Mouse (Mus musculus) midbrain, postnatal 0 days (tissue): ENCODE results near the gene Lamb1. TPM values are rescaled to one million over a fixed set of nuclear protein-coding genes. Genes with fewer than 3 reads are reported as not detected.

Experiments used
- ATAC-seq: fragments of 200-750 bp; cut with Nextera tagmentation; 2 replicates; pipeline ENCODE4 v1.8.0; 2017; ENCODE audit warnings: moderate number of reproducible peaks, mild to moderate bottlenecking, moderate TSS enrichment, moderate library complexity; ENCODE audit not compliant: low FRiP score
- DNase-seq: peaks from one replicate; pipeline ENCODE4 v3.0.0-alpha.2; 2015; ENCODE audit warnings: low spot score
- H3K27ac ChIP-seq: fragments of 300-500 bp; sonication (generic); 2 replicates; pipeline ENCODE4 v1.5.1; 2014; ENCODE audit warnings: low read depth, mild to moderate bottlenecking, low read length, mixed read lengths
- H3K27me3 ChIP-seq: fragments of 300-500 bp; sonication (generic); 2 replicates; pipeline ENCODE4 v1.6.1; 2014; ENCODE audit warnings: low read length, control low read depth, mixed read lengths; ENCODE audit not compliant: insufficient read depth
- H3K36me3 ChIP-seq: fragments of 300-500 bp; sonication (generic); 2 replicates; pipeline ENCODE4 v1.6.1; 2014; ENCODE audit warnings: low read length, control low read depth, mixed read lengths; ENCODE audit not compliant: insufficient read depth
- H3K4me1 ChIP-seq: fragments of 300-500 bp; sonication (generic); 2 replicates; pipeline ENCODE4 v1.6.1; 2014; ENCODE audit warnings: mild to moderate bottlenecking, control low read depth, antibody characterized with exemption, low read length, mixed read lengths; ENCODE audit not compliant: insufficient read depth
- H3K4me2 ChIP-seq: fragments of 300-500 bp; sonication (generic); 2 replicates; pipeline ENCODE4 v1.6.1; 2014; ENCODE audit warnings: low read depth, mild to moderate bottlenecking, low read length, mixed read lengths; ENCODE audit not compliant: poor library complexity, severe bottlenecking
- H3K4me3 ChIP-seq: fragments of 300-500 bp; sonication (generic); 2 replicates; pipeline ENCODE4 v1.5.1; 2014; ENCODE audit warnings: low read depth, mild to moderate bottlenecking, low read length, moderate library complexity
- H3K9ac ChIP-seq: fragments of 300-500 bp; sonication (generic); replicated peaks from 2 replicates; pipeline ENCODE4 v1.6.1; 2014; ENCODE audit warnings: mild to moderate bottlenecking, low read length, moderate library complexity, mixed read lengths; ENCODE audit not compliant: poor library complexity, severe bottlenecking
- H3K9me3 ChIP-seq: fragments of 300-500 bp; sonication (generic); 2 replicates; pipeline ENCODE4 v1.6.1; 2016; ENCODE audit warnings: low read length, control low read depth
- CTCF ChIP-seq: IDR thresholded peaks from 2 replicates; pipeline ENCODE4 v1.5.1; 2016; ENCODE audit warnings: antibody characterized with exemption, mild to moderate bottlenecking
- WGBS: fragments of 180-500 bp; shearing (Covaris S2); extraction: QIAGEN DNeasy Blood & Tissue Kit; methylation state at CpG from one replicate; pipeline ENCODE4 v1.1.7; 2014; 5-methylcytosine and 5-hydroxymethylcytosine counted together
- polyA plus RNA-seq: library from polyadenylated mRNA; unstranded; fragments of >200 nt; fragmentation: Nextera tagmentation; extraction: Ambion mirVana; gene quantifications from 2 replicates; pipeline ENCODE4 v1.2.1, GENCODE M21; 2015
- total RNA-seq: library from RNA; depleted of rRNA; stranded (reverse); fragments of >200 nt; gene quantifications from 2 replicates; pipeline ENCODE4 v1.2.3, GENCODE M21; 2014

Gene Lamb1
- total and polyA plus RNA-seq, 2 experiments from 2014 or later: 7.6 to 19.5 TPM

DNA sequence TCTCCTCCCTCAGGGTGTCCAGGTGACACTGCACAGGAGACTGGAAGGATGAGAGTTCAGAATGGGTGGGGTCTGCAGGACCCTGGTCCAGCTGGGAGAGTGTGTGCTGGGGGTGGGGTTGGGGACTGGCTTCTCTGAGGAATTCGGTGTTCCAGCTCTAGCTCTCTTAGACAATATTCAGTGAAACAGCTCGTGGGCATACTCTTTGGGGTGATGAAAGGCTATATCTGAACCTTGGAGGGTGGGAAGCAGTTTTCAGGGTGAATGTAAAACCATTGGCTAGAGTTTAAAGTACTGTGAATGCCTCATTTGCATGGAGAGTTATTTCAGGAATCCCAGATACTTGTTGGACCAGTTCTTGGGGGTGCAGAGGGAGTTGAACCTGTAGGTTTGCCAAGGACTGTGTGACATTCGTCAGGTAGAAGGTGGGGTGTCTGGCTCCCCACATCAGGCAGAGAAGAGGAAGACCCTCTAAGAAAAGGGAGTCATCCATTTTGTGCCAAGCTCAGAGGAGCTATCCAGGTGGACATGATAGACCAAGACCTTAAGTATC lies 25.9 kb upstream of the Lamb1 start:
- ATAC-seq: no peak
- no peaks in the 10 kb centered on the region for H3K9me3 ChIP-seq
- 83% methylated on average over 3 of the region's 3 CpGs for WGBS

DNA sequence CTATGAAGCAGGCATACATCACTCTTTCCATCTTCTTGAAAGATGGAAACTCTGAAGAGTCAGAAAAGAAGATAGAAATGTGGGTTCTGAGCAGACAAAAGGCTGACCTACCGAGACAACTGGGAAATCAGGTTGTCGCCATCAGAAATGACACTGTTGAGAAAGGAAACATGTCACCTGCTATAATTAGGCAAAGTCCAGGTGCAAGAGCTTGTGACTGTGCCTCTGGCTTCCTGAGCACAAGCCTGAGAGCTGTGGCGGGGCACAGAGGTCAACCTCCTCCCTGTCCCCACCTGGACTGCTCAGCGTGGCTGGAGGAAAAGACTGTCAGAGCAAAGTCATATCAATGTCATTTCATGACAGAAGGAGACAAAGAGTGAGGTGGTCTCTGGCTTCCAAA lies 25.2 kb upstream of the Lamb1 start:
- WGBS: 78% methylated on average over 4 of the region's 4 CpGs
- no peak overlapping the region for H3K4me2 ChIP-seq
- DNase-seq (no peak), ATAC-seq (no peak)
- H3K27ac ChIP-seq: no peak overlapping the region
- H3K27me3 ChIP-seq: no peaks in the 10 kb centered on the region
- TF ChIP-seq CTCF: no peak
- H3K4me1 ChIP-seq: no peaks in the 10 kb centered on the region
- no peaks in the 10 kb centered on the region for H3K9me3 ChIP-seq
- H3K9ac ChIP-seq: no peak overlapping the region
- H3K36me3 ChIP-seq: no peaks in the 10 kb centered on the region
- no peak overlapping the region for H3K4me3 ChIP-seq

More for the DNA sequence above, 25.9 kb upstream of the Lamb1 start:
- TF ChIP-seq CTCF: no peak
- no peak for DNase-seq
- H3K4me3 ChIP-seq: no peak overlapping the region
- no peak overlapping the region for H3K4me2 ChIP-seq
- no peaks in the 10 kb centered on the region for H3K4me1 ChIP-seq
- H3K27me3 ChIP-seq: no peaks in the 10 kb centered on the region
- no peak overlapping the region for H3K27ac ChIP-seq
- no peaks in the 10 kb centered on the region for H3K36me3 ChIP-seq
- no peak overlapping the region for H3K9ac ChIP-seq

DNA sequence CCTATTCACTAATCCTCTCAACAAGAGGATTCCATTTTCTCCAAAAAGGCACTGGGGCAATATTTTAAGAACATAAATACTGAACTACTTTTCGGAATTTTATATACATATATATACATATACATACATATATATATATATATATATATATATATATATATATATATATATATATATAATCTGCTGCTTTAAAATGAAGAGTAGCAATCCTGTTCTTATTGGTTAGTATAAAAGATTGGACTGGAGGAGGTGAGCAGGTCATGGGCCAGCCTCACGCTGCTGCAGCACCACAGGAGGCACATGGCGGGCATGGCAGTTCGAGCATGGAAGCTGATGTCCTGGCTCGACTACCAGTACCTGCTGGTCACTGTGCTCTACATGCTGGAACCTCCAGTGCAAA lies 24.6 kb upstream of the Lamb1 start, which contains the start of gene Gm6993:
Gene Gm6993 (plus strand): TSS at position 301 of the 400 bp plus-strand sequence.
- whole genome bisulfite sequencing: 86% methylated on average over 5 of the region's 5 CpGs
- H3K36me3 ChIP-seq: no peaks in the 10 kb centered on the region
- no peak within 1 kb of the TSS for H3K4me2 ChIP-seq
- H3K27me3 ChIP-seq: no peaks in the 10 kb centered on the region
- no peaks in the 10 kb centered on the region for H3K4me1 ChIP-seq
- H3K4me3 ChIP-seq: no peak within 1 kb of the TSS
- ATAC-seq (no peak), DNase-seq (no peak)
- TF ChIP-seq CTCF: no peak
- no peak within 1 kb of the TSS for H3K27ac ChIP-seq
- H3K9ac ChIP-seq: no peak within 1 kb of the TSS
- no peaks in the 10 kb centered on the region for H3K9me3 ChIP-seq

DNA sequence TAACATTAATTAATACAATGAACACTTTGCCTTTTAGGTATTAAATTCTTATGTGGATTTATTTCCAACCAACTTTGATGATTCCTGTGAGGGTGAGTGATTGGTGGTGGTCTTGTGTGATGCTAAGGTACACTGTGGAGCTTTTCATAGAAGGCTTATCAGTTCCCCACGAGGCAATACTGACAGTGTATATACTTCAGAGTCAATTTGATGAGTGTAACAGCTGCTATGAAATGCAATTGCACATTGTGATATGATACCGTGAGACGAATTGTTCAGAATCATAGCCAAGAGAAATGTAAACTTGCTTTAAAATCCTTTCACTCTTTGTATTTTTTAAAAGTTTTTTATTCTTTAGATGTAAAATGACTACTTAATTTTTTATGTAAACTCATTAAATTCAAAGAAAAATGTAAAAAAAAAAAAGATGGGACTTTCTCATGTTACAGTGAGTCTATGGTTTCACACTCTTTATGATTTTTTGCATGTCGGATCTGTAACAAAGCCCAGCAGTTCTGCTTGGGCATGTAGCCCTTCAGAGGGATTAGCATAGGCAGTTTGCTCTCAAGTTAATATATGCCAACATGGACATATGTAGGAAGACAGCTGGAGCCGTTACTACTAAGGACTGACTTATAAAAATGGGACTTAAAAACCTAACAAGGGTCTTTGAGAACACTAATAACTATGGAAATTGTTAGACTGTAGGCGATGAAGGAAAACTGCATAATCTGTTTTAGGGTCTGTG lies 23.3 kb upstream of the Lamb1 start:
- H3K9ac ChIP-seq: no peak overlapping the region
- no peaks in the 10 kb centered on the region for H3K36me3 ChIP-seq
- H3K27me3 ChIP-seq: no peaks in the 10 kb centered on the region
- ATAC-seq: no peak
- no peak overlapping the region for H3K4me2 ChIP-seq
- no peak for DNase-seq
- H3K4me1 ChIP-seq: no peaks in the 10 kb centered on the region
- 68% methylated on average over 6 of the region's 6 CpGs for WGBS
- H3K4me3 ChIP-seq: no peak overlapping the region
- no peaks in the 10 kb centered on the region for H3K9me3 ChIP-seq
- no peak overlapping the region for H3K27ac ChIP-seq
- TF ChIP-seq CTCF: no peak

DNA sequence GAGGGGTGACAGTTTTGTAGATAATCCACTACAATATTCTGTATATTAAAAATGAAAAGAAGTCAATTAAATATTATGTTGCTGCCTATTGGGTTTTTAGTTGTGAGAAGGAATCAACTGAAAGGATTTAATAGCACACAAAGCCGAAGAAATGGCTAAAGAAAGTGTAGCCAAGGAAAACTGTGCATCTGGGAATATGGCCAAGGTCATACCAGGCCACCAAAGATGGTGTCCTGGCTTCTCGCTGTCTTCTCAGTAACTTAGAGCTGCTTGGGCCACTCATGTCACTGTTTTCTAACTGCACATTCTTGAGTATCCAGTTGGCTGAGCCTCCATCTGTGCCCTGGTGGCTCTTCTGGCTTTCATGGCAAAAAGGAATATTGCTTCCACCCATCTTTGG lies 21.0 kb upstream of the Lamb1 start:
- DNase-seq (no peak), ATAC-seq (no peak)
- TF ChIP-seq CTCF: no peak
- Histone ChIP-seq H3K27me3 (no peaks in the 10 kb centered on the region), H3K9ac (no peak overlapping the region), H3K4me1 (no peaks in the 10 kb centered on the region), H3K36me3 (no peaks in the 10 kb centered on the region), H3K4me2 (no peak overlapping the region), H3K27ac (no peak overlapping the region), H3K4me3 (no peak overlapping the region), H3K9me3 (no peaks in the 10 kb centered on the region)
- 86% methylated on average over 2 of the region's 2 CpGs for WGBS

DNA sequence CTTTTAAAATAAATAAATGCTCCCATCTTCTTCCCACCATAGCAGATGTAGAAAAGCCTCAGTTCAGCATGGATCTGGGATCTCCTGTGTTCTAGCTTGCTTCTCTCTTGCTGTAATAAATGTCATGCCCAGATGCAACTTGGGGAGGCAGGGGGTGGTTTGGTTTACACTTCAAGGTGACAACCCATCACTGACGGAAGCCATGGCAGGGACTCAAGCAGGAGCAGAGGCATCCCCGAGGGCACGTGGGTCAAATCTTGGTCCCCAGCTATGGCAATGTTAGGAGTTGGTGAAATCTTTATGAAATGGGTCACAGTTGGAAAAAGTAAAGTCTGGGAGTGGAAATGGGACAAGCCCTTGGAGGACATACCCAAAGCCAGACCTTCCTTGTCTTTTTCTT lies 20.3 kb upstream of the Lamb1 start:
- Histone ChIP-seq H3K4me3 (no peak overlapping the region), H3K36me3 (no peaks in the 10 kb centered on the region), H3K27ac (no peak overlapping the region), H3K27me3 (no peaks in the 10 kb centered on the region), H3K9me3 (no peaks in the 10 kb centered on the region), H3K4me2 (no peak overlapping the region), H3K9ac (no peak overlapping the region), H3K4me1 (no peaks in the 10 kb centered on the region)
- WGBS: 91% methylated on average over 3 of the region's 3 CpGs
- TF ChIP-seq CTCF: no peak
- no peak for ATAC-seq
- no peak for DNase-seq
